Mouse (Mus musculus) skeletal muscle tissue, adult 2 months (tissue): ENCODE data around the gene Scn8a.

Experiments used
- DNase-seq: peaks from one replicate; pipeline ENCODE4 v3.0.0-alpha.2; 2012; ENCODE audit warnings: low read depth, low spot score

Gene Scn8a

DNA sequence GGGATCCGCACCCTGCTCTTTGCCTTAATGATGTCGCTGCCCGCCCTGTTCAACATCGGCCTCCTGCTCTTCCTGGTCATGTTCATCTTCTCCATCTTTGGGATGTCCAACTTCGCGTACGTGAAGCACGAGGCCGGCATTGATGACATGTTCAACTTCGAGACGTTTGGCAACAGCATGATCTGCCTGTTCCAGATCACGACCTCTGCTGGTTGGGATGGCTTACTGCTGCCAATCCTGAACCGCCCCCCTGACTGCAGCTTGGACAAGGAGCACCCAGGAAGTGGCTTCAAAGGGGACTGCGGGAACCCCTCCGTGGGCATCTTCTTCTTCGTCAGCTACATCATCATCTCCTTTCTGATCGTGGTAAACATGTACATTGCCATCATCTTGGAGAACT lies 170.0 kb downstream of the Scn8a start:
- DNase-seq, result no peak

DNA sequence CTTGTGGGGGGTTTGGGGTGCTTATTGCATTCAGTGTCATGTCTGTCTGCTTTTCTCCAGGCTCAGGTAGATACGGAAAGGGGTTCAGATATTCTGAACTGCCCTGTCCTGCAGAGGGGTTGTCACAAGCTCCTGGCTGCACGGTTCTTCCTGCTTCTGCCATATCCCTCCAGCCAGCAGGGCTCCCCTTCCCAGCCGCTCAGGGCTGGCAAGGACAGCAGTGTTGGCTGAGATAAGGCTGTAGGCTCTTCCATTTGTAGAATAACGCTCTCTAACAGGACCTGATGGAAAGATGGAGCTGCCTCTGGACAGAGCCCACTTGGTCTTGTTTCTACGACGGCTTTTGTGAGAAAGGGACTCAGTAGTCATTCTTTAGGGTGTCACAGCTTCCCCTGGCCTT lies 172.3 kb downstream of the Scn8a start:
- no peak for DNase-seq

DNA sequence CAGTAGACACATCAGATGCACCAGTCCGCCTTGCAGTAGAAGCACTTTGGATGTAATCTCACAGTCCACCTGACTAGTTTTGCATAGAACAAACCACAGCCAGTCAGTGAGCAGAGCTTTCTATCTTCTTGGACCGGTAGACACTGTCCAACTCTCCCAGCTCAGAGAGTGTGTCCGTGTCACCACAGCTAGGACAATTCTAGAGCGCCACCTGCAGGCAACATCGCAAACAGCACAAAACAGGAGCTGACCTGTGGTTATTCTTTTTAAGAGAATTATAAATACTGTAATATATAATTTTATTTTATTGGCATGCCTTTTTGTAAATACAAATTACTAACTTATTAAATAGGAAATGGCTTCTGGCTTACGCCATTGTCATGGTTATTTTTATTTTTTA lies 173.0 kb downstream of the Scn8a start:
- DNase-seq, result no peak

DNA sequence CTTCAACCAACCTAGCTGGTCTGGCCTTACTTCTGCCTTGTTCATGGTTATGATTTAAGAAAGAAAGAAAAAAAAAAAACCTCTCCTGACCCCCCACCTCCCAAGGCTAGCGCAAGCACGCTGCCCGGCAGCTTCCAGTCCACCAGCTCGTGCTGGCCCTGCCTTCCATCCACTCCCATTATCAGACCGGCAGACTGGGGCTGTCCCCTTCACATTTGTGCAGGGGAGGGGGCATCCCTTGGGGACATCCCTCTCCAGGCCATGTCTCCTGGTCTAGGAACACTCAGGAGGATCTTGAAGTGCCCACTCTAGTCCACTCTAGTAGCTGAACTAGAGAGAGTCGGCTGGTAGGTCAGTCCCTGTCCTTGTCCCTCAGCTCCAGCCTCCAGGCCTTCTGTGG lies 174.9 kb downstream of the Scn8a start:
- no peak for DNase-seq

DNA sequence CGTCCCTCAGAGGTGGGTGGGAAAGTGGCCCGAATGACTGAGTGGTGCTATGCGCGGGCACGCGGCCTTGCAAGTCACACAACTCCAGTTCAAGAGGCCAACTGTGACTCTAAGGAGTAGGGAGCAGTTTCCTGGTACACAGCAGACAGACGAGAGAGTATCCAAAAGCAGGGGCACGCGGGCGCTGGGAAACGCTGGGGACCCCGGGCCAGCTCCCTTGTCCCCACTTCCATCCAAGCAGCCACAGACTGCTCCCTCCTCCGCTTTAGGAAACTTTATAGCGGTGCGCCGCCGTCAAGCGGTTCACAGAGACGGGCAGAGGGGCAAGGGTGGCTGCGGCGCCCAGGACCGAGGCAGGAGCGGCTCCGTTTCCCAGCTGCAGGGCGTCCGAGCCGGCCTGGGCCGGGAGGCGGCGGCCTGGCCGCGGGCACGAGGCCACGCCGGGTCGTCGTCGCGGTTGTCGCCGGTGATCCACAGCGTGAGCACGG lies 176.4 kb downstream of the Scn8a start:
- no peak for DNase-seq

DNA sequence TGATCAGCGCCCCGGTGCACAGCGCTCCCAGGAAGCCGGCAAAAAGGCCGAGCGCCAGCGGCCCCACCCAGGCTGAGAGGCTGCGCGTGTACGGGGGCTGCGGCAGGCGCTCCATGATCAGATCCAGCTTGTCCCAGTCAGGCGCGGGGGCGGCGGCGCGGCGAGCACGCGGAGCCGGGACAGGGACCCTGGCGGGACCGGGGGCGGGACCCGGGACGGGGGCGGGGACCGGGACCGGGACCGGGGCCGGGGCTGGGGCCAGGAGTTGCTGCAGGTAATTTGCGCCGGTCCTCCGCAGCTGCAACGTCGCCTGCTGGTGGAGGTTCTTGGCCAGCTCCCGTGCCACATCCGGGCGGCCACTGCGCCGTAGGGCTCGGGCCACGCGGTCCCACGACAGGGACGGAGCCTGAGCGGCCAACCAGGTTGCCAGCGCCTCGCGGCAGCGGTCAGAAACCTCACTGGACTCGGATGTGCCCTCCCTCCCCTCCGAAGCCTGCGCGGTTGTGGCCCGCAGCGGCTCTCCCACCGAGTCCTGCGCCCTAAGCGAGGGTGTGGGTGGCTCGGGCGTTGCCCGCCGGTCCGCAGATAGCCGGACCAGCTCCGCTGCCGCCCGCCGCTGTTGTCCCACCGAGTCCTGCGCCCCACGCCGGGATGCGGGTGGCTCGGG lies 177.0 kb downstream of the Scn8a start:
- no peak for DNase-seq

DNA sequence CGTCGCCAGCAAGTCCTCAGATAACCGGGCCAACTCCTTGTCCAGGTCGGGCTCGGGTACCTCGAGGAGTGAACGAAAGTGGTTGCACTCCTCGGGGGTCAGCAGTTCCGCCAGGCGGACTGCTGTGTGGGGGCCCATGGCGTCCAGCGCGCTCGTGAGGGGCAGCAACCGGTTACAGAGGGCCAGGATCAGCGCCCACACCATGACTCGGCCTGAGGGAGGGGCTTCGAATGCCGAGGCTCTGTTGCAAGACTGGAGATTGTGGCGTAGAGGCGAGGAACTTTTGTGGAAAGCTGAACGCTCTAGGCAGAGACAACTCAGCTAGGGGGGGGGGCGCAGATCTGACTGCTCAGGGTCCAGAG lies 177.5 kb downstream of the Scn8a start, which contains the start of gene Gm47841:
Gene Gm47841 (minus strand): TSS at position 204 of the 362 bp plus-strand sequence.
- no peak for DNase-seq

DNA sequence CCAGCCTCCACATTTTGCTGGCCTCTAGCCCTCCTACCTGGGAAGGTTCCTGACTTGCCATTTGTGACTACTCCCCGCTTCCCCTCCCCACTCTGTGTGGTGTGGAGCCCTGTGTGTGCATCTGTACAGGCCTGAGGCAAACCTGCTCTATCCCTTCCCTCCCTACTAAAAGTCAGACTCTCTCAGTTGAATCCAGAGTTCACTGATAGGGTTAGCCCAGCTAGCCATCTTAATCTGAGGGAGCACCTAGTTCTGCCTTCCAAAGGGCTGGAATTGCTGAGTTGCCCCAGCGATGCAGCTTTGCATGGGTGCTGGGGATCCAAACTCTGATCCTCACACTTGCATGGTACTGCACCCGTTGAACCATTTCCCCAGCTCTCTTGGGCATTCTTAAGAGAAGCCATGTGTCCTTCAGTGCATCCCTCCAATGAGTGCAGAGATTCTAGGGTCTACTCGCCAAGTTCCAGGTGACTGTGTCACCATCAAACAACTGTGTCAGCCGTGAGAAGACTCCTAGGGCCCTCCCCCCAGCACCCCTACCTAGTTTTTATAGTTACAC lies 178.8 kb downstream of the Scn8a start:
- no peak for DNase-seq

DNA sequence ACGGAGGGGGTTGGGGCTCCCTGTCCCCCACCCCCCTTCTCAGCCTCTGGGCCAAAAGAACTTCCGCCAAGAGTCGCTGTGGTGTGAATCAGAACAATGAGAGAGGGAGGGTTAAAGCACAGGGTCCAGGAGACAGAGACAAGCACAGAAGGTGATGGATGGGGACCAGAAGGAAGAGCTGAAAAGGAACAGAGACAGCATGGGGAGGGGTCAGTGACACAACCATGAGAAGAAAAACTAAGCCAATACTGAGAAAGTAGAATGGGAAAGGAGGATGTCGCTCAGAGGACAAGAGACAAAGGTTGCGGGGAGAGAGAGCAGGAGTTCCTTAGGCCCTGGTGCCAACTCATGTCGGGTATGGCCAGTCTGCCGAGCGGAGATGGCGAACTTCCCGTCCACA lies 182.2 kb downstream of the Scn8a start:
- DNase-seq, result no peak

DNA sequence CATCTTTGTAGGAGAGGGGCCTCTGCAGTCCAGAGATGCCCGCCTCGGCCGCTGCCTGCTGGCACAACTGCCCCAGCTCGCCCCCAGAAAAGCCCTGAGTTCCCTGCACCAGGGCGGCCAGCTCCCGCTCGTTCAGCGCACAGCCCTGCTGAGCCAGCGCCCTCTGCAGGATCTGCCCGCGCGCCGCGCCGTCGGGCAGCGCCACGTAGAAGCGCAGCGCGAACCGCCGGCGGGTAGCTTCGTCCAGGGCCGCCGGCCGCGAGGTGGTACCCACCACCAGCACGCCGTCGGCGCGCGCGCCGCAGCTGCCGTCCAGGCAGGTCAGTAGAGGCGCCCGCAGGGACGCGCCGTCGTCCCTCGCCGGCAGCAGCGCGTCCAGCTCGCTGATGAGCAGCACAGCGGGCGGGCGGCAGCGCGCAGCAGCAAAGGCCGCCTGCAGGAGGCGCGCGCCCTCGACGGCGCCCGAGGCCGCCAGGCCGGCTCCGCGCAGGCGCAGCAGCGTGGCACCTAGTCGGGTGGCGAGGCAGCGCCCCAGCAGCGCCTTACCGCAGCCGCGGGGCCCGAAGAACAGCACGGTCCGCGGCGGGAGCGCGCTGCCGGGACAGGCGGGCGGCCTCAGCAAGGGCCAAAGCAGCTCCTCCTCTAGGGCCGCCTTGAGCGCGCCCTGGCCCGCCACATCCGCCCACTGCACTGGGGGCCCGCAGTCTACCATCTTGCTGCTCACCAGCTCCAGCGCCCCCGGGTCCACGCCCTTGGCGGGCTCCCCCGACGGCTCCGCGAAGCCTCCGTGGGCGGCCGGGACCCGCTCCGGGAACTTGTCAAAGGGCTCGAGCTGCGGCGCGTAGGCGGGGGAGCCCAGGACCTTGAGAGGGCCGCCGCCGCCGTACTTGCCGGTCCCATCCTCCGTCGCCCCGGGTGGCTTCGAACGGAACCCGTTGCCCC lies 183.2 kb downstream of the Scn8a start:
- DNase-seq, result no peak

DNA sequence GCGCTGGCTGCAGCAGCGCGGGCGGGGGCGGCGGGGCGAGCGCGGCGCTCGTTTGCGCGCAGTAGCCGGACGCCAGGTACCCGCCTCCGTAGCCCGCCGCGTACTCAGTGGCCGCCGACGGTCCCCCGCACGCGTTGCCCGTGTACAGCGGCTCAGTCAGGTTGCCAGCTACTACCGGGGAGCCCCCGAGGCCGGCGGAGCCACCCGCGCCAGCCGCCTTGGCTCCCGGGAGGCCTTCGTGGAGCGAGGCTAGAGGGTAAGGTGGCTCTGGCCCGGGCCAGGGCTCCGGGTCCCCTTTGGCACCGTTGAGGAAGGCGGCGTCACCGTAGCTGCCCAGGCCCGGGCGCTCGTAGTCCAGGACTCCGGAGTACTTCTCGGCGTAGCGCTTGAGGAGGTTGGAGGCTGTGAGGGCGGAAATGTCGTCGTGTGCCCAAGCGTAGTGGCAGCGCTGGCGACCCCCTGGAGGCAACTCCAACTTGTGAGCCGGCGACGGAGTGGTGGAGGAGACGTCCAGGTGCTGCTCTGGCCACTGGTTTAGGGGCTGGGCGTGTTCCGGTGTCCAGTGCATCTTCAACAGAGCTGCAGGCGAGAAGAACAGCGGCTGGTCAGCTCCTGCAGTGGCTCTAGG lies 184.3 kb downstream of the Scn8a start:
- DNase-seq, result no peak

DNA sequence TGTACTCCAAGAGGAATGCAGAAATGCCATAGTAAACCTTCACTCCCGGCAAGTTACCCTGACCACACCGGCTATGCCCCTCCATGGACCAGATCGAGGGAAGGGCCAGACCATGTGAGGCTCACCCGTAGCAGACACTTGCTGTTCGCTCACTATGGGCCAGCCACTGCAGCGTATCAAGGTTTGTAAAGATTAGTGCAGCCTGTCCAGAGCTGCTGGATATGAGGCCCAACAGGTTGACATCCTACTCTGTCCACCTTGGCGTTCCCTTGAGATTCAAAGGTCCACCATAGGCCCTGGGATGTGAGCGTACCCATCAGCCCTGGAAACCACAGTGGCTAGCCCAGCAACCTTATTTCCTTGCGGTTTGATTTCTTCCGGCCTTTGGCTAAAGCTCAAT lies 184.9 kb downstream of the Scn8a start:
- DNase-seq, result no peak

DNA sequence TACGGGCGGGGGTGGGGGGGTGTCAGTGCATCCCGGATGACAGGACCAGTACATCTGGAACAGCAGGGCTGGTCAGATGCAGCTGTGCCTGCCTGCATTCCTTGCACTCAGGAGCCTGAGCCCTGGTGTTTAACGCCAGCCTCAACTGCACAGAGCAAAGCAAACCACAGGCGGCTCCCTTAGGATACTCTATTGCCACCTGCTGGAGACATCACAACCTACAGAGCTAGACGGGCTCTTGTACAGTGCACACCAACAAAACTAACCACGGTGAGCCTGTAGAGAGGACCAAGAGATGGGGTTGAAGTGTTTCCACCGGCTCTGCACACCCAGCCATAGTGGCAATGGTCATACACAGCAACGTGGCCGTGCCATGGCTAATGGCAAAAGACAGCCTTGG lies 186.6 kb downstream of the Scn8a start:
- DNase-seq, result no peak

DNA sequence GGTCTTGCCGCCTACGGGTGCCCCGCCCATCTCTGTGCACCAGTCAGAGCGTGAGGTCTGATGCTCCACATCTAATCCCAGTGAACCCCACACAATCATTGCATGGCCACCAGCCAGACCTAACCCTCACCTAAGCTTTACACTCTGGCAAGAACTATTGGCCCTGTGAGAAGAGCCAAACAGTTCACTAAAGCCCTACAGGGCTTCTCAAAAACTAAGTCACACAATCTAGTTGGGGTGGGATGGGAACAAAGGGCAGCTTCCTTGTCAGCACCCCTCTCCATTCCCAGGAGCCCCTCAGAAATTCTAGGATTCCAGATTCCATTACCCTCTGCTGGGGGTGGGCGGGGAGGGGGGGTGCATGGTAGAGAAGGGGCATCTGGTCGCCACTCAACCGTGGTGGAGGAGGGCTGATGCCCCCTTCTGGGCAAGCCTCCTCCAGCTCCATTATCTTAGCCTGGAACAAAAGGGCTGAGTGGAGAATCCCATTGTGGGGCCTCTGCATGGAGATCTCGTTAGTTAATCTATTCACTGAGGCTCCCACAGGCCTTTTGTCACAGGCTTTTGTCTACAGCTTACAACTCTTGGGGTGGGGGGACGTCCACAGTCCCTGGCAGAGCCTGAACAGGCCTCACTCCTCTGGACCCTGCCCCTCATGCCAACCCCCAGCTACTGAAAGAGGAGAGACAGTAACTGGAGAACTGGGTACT lies 190.1 kb downstream of the Scn8a start:
- no peak for DNase-seq

DNA sequence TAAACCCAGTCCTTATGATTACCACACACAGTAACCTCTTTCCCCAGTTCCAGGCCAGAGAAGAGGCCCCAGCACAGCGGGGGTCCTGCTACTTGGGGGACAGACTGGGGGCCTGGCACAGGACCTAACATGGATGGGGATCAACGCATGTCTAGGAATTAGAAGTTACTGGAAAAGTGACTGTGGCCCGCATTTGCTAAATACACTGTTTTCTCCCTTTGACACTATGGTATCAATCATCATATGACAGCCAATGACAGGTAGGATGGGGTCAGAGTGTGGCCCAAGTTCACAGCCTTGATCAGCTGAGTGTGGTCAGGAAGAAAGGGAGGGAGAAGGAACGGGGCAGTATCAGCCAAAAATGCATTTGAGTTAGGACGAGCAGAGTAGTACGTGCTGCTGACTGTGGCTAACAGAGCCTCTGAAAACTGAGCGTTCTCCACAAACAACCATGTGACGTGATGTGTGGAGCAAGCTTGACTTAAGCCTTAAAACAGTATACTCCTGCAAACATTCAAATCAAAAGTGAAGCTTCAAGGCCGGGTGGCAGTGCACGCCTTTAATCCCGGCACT lies 190.7 kb downstream of the Scn8a start:
- DNase-seq, result no peak

DNA sequence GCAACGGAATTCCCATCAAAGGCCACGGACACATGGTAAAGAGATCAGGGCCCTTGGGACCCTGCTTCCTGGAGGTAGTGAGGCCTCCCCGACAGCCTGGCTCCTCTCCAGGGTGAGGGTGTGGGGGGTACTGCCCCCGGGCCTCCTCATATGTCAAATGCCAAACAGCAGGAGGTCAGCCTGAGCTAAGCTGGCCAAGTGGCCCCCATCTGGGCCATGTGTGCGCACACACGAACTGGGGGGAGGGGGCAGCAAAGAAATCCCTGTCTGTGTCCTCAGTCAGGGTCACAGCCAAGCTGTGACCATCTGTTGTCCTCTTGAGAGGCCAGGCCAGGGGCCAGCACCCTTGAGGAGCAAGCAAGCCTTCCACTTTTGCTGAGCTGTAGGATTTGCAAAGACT lies 195.4 kb downstream of the Scn8a start:
- DNase-seq, result no peak

DNA sequence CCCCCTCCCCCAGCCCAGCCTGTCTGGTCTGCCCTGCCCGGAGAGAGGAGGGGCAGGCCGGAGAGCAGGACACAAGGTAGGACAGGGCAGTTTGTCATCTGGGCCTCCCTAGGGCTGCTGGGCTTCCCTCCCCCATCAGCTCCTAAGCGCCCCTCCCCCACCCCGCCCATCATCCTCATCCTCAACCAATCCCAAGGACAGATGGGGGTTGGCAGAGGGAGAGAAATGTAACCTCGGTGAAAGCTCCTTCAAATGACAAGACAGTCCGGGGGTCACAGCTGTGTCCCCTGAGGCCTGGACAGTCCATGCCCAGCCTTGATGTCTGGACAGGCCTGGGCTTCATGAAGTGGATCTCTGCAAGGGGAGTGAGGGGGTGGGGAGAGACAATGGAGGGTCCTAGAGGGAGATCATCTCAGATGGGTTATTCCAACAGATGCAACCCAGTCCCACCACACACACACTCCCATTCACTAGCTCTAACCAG lies 196.7 kb downstream of the Scn8a start:
- DNase-seq, result no peak

DNA sequence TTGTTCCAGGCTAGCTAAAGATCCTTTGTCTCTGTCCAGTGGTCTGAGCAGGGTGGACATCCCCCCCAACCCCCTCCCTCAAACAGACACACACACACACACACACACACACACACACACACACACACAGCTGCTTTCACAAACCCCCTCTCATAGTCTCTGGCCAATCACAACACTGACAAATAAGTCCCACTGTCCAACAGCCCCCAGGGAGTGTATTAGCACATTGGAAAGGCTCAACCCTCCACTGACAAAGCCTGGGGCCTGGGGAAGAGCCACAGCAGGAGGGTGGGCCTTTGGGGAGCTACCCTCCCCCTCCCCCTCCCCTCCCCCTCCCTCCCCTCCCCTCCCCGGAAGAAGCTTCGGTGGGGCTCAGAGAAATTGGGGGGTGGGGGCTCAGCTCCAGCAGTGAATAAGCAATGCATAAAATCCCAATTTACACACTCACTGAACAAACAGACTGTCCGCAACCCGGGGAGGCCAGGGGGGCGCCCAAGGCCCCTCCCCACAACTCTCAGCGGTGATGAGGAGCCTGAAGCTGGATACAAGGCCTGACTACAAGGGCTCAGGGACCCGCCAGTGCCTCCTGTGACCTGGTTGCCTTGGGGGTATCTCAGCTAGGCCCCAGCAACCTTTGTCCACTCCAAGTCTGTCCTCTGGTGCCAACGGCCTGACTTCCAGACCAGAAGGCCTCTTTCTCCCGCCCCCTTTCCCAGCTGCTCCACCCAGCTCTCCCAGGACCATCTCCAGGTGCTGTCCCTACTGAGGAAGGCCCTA lies 197.4 kb downstream of the Scn8a start:
- DNase-seq, result no peak

DNA sequence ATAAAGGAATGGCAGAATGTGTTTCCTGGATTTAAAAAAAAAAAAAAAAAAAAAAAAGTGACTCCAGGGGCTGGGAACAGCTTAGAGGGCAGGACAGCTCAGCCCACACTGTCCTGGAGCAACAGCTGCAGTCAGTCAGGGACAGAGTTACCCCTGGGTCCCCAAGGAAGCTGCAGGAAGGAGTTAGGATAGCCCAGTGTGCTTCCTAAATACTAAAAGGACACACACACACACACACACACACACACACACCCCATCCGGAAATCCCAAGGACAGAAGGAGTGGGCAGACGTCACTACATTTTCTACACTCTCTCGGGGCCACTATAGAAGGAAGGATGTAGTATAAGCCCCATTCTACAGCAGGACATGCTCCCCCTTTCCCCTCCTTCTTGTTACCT lies 198.4 kb downstream of the Scn8a start:
- no peak for DNase-seq

DNA sequence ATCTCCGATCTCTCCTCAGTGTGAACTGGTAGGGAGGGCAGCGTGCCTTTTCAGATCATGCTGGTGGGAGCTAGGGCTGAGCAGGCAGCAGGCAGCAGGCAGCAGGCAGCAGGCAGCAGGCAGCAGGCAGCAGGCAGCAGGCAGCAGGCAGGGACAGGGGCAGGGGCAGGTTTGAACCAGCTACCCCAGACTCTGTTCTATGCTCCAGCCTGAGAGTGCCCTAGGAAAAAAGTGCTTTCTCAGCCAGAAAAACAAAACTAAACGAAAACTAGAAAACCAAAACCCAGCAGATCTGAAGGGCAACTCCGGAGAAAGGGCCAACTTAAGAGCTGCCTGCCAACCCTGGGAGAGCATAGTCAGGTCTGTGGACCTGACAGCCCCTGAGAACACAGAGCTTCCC lies 199.0 kb downstream of the Scn8a start:
- no peak for DNase-seq
